Mouse (Mus musculus): ENCODE results near the gene Lingo1. TPM values are rescaled to one million over a fixed set of nuclear protein-coding genes. Genes with fewer than 3 reads are reported as not detected.

Lingo1 gene
- polyA plus RNA-seq, 1 experiment from 2014 or later, result 1.3 TPM

GRCm38 (mm10) chr9:56681950-56682349 is 114.3 kb downstream of the Lingo1 start:
- no peak overlapping the region for H3K27ac ChIP-seq (ENCODE audit: low read length)
- H3K4me1 ChIP-seq (ENCODE audit: insufficient read depth, low read depth, low read length), result peaks cover 8% of the 10 kb centered on the region; the same call in 1 of the 2 replicates
- H3K36me3 ChIP-seq (ENCODE audit: insufficient read depth, low read length), result no peaks in the 10 kb centered on the region
- H3K9me3 ChIP-seq (ENCODE audit: low read length), result no peaks in the 10 kb centered on the region
- TF ChIP-seq CTCF (IDR thresholded peaks at IDR 0.05), result no peak
- no peak for TF ChIP-seq EP300 (IDR thresholded peaks at IDR 0.05)
- DNase-seq (ENCODE audit: low spot score), result no peak
- no peak overlapping the region for H3K4me3 ChIP-seq (ENCODE audit: low read depth, low read length)
- ATAC-seq, result no peak
- no peaks in the 10 kb centered on the region for H3K27me3 ChIP-seq (replicated peaks; ENCODE audit: insufficient read depth, low read length)
- 86% methylated on average over 7 of the region's 7 CpGs for WGBS
- no peak overlapping the region for H3K4me2 ChIP-seq (replicated peaks; ENCODE audit: low read depth, low read length)
- no peak overlapping the region for H3K9ac ChIP-seq (replicated peaks; ENCODE audit: low read depth)

- no peak for ATAC-seq
- DNase-seq (ENCODE audit: low spot score), result no peak
- H3K4me3 ChIP-seq (ENCODE audit: low read depth, low read length), result no peak overlapping the region
- no peaks in the 10 kb centered on the region for H3K9me3 ChIP-seq (ENCODE audit: low read length)
- H3K27ac ChIP-seq (ENCODE audit: low read length), result no peak overlapping the region
- H3K36me3 ChIP-seq (ENCODE audit: insufficient read depth, low read length), result no peaks in the 10 kb centered on the region
- WGBS, result 85% methylated on average over 22 of the region's 22 CpGs
- no peaks in the 10 kb centered on the region for H3K4me1 ChIP-seq (ENCODE audit: insufficient read depth, low read depth, low read length)
- H3K9ac ChIP-seq (replicated peaks; ENCODE audit: low read depth), result no peak overlapping the region
- no peak overlapping the region for H3K4me2 ChIP-seq (replicated peaks; ENCODE audit: low read depth, low read length)
- H3K27me3 ChIP-seq (replicated peaks; ENCODE audit: insufficient read depth, low read length), result no peaks in the 10 kb centered on the region
- TF ChIP-seq CTCF (IDR thresholded peaks at IDR 0.05), result no peak
- no peak for TF ChIP-seq EP300 (IDR thresholded peaks at IDR 0.05)
Measured at GRCm38 (mm10) chr9:56678929-56679681, 117.2 kb downstream of the Lingo1 start.

GRCm38 (mm10) chr9:56675696-56676095 is 120.6 kb downstream of the Lingo1 start:
- no peaks in the 10 kb centered on the region for H3K36me3 ChIP-seq (ENCODE audit: insufficient read depth, low read length)
- H3K4me3 ChIP-seq (ENCODE audit: low read depth, low read length), result no peak overlapping the region
- no peak overlapping the region for H3K4me2 ChIP-seq (replicated peaks; ENCODE audit: low read depth, low read length)
- H3K9ac ChIP-seq (replicated peaks; ENCODE audit: low read depth), result no peak overlapping the region
- WGBS, result 82% methylated on average over 7 of the region's 7 CpGs
- ATAC-seq (no peak), DNase-seq (ENCODE audit: low spot score) (no peak)
- H3K4me1 ChIP-seq (ENCODE audit: insufficient read depth, low read depth, low read length), result no peaks in the 10 kb centered on the region
- H3K27ac ChIP-seq (ENCODE audit: low read length), result no peak overlapping the region
- no peaks in the 10 kb centered on the region for H3K27me3 ChIP-seq (replicated peaks; ENCODE audit: insufficient read depth, low read length)
- no peaks in the 10 kb centered on the region for H3K9me3 ChIP-seq (ENCODE audit: low read length)
- TF ChIP-seq EP300 (IDR thresholded peaks at IDR 0.05) (no peak), CTCF (IDR thresholded peaks at IDR 0.05) (no peak)

- ATAC-seq (no peak; the same call in 1 of the 2 replicates), DNase-seq (ENCODE audit: low spot score) (no peak)
Measured at GRCm38 (mm10) chr9:56669605-56670221, 126.6 kb downstream of the Lingo1 start.

GRCm38 (mm10) chr9:56664136-56664535 is 132.1 kb downstream of the Lingo1 start:
- no peak for TF ChIP-seq CTCF (IDR thresholded peaks at IDR 0.05)
- no peak for TF ChIP-seq EP300 (IDR thresholded peaks at IDR 0.05)
- no peak overlapping the region for H3K9ac ChIP-seq (replicated peaks; ENCODE audit: low read depth)
- ATAC-seq (no peak), DNase-seq (ENCODE audit: low spot score) (peak; percentile 27)
- 58% methylated on average over 5 of the region's 5 CpGs for WGBS
- H3K36me3 ChIP-seq (ENCODE audit: insufficient read depth, low read length), result no peaks in the 10 kb centered on the region
- H3K4me2 ChIP-seq (replicated peaks; ENCODE audit: low read depth, low read length), result no peak overlapping the region
- H3K4me1 ChIP-seq (ENCODE audit: insufficient read depth, low read depth, low read length), result no peaks in the 10 kb centered on the region
- H3K4me3 ChIP-seq (ENCODE audit: low read depth, low read length), result no peak overlapping the region
- no peaks in the 10 kb centered on the region for H3K9me3 ChIP-seq (ENCODE audit: low read length)
- no peaks in the 10 kb centered on the region for H3K27me3 ChIP-seq (replicated peaks; ENCODE audit: insufficient read depth, low read length)
- H3K27ac ChIP-seq (ENCODE audit: low read length), result no peak overlapping the region

More at GRCm38 (mm10) chr9:56669605-56670221, 126.6 kb downstream of the Lingo1 start:
- H3K4me1 ChIP-seq (ENCODE audit: insufficient read depth, low read depth, low read length), result no peaks in the 10 kb centered on the region
- H3K9ac ChIP-seq (replicated peaks; ENCODE audit: low read depth), result no peak overlapping the region
- no peak for TF ChIP-seq CTCF (IDR thresholded peaks at IDR 0.05)
- no peak for TF ChIP-seq EP300 (IDR thresholded peaks at IDR 0.05)
- H3K27ac ChIP-seq (ENCODE audit: low read length), result no peak overlapping the region
- no peaks in the 10 kb centered on the region for H3K9me3 ChIP-seq (ENCODE audit: low read length)
- no peaks in the 10 kb centered on the region for H3K27me3 ChIP-seq (replicated peaks; ENCODE audit: insufficient read depth, low read length)
- H3K36me3 ChIP-seq (ENCODE audit: insufficient read depth, low read length), result no peaks in the 10 kb centered on the region
- 34% methylated on average over 11 of the region's 11 CpGs for WGBS
- H3K4me2 ChIP-seq (replicated peaks; ENCODE audit: low read depth, low read length), result no peak overlapping the region
- no peak overlapping the region for H3K4me3 ChIP-seq (ENCODE audit: low read depth, low read length)

- Histone ChIP-seq H3K4me1 (ENCODE audit: insufficient read depth, low read depth, low read length) (no peaks in the 10 kb centered on the region), H3K9ac (replicated peaks; ENCODE audit: low read depth) (no peak overlapping the region), H3K4me2 (replicated peaks; ENCODE audit: low read depth, low read length) (no peak overlapping the region), H3K27ac (ENCODE audit: low read length) (no peak overlapping the region), H3K4me3 (ENCODE audit: low read depth, low read length) (no peak overlapping the region), H3K27me3 (replicated peaks; ENCODE audit: insufficient read depth, low read length) (no peaks in the 10 kb centered on the region), H3K9me3 (ENCODE audit: low read length) (no peaks in the 10 kb centered on the region), H3K36me3 (ENCODE audit: insufficient read depth, low read length) (no peaks in the 10 kb centered on the region)
- ATAC-seq (no peak), DNase-seq (ENCODE audit: low spot score) (no peak)
- 76% methylated on average over 7 of the region's 7 CpGs for WGBS
- TF ChIP-seq EP300 (IDR thresholded peaks at IDR 0.05), result no peak
- TF ChIP-seq CTCF (IDR thresholded peaks at IDR 0.05), result no peak
Measured at GRCm38 (mm10) chr9:56662946-56663345, 133.3 kb downstream of the Lingo1 start.
